Mouse (Mus musculus) small intestine, adult 2 months (tissue): ENCODE results near the gene Eno1. TPM values are rescaled to one million over a fixed set of nuclear protein-coding genes. Genes with fewer than 3 reads are reported as not detected.
"Not testable (repeated sequence)": the region's sequence is repeated elsewhere in the genome, so short reads cannot be mapped to it uniquely, and the experiment has no call there.

ENCODE experiments used
- H3K27ac ChIP-seq: fragments of 200-500 bp; 2 replicates; pipeline ENCODE4 v1.5.1; 2012; ENCODE audit warnings: low read depth, low read length, control low read depth, inconsistent platforms; ENCODE audit not compliant: insufficient read depth
- H3K27me3 ChIP-seq: fragments of 200-500 bp; 2 replicates; pipeline ENCODE4 v1.6.1; 2012; ENCODE audit warnings: mild to moderate bottlenecking, moderate library complexity, low read length, inconsistent platforms; ENCODE audit not compliant: control insufficient read depth, insufficient read depth
- H3K36me3 ChIP-seq: fragments of 200-500 bp; 2 replicates; pipeline ENCODE4 v1.6.1; 2012; ENCODE audit warnings: mild to moderate bottlenecking, low read length, control low read depth, inconsistent platforms; ENCODE audit not compliant: control insufficient read depth, insufficient read depth
- H3K4me1 ChIP-seq: fragments of 200-500 bp; 2 replicates; pipeline ENCODE4 v1.6.1; 2012; ENCODE audit warnings: low read length, inconsistent platforms, mixed read lengths; ENCODE audit not compliant: control insufficient read depth, insufficient read depth, insufficient read length
- H3K4me3 ChIP-seq: fragments of 200-500 bp; 2 replicates; pipeline ENCODE4 v1.5.1; 2012; ENCODE audit warnings: low read depth, mild to moderate bottlenecking, control low read depth, inconsistent platforms, low read length, moderate library complexity
- CTCF ChIP-seq: fragments of 200-500 bp; IDR thresholded peaks from 2 replicates; pipeline ENCODE4 v1.5.1; 2012; ENCODE audit warnings: low read depth, mild to moderate bottlenecking, control low read depth, inconsistent platforms, low read length, moderate library complexity, mixed read lengths; ENCODE audit not compliant: insufficient replicate concordance, insufficient read length; ENCODE audit errors: extremely low read depth
- POLR2A ChIP-seq: fragments of 200-500 bp; IDR thresholded peaks from 2 replicates; pipeline ENCODE4 v1.6.1; 2012; ENCODE audit warnings: low read depth, mild to moderate bottlenecking, control low read depth, inconsistent platforms, low read length, moderate library complexity
- WGBS: fragments of 180-500 bp; shearing (Covaris S2); methylation state at CpG from one replicate; pipeline ENCODE4 v1.1.7; 2018; 5-methylcytosine and 5-hydroxymethylcytosine counted together
- polyA plus RNA-seq: library from polyadenylated mRNA; depleted of rRNA; stranded (reverse); fragments of >200 nt; gene quantifications from 2 replicates; pipeline ENCODE4 v1.2.3, GENCODE M21; 2012

Eno1 gene
- polyA plus RNA-seq, 1 experiment: 498 TPM

- Histone ChIP-seq H3K36me3 (no peaks in the 10 kb centered on the region), H3K27me3 (no peaks in the 10 kb centered on the region), H3K4me1 (peaks cover 2% of the 10 kb centered on the region; the same call in 1 of the 2 replicates), H3K27ac (no peak overlapping the region), H3K4me3 (no peak overlapping the region)
- 57% methylated on average over 7 of the region's 7 CpGs for WGBS
- TF ChIP-seq CTCF: peak; percentile 58; the same call in 1 of the 2 replicates
- no peak for TF ChIP-seq POLR2A
These were observed 28.4 kb downstream of the Eno1 start for GRCm38 (mm10) chr4:150264903-150265302.

DNA sequence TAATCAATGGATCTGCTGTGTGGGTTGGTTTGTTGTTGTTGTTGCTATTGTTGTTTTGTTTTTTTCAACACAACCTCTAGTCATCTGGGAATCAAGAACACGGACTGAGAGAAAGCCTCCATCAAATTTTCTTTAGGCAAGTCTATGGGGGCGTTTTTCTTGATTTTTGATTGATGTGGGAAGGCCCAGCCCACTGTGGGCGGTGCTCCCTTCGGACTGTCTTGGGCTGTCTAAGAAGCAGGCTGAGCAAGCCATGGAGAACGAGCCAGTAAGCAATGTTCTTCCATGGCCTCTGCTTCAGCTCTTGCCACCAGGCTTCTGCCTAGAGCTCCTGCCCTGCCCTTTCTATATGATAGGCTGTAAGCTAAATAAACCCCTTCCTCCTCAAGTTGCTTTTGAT is 28.9 kb downstream of the Eno1 start:
- Histone ChIP-seq H3K4me3 (no peak overlapping the region), H3K4me1 (peaks cover 2% of the 10 kb centered on the region; the same call in 1 of the 2 replicates), H3K27me3 (no peaks in the 10 kb centered on the region), H3K27ac (no peak overlapping the region), H3K36me3 (no peaks in the 10 kb centered on the region)
- WGBS: 58% methylated on average over 5 of the region's 5 CpGs
- no peak for TF ChIP-seq POLR2A
- TF ChIP-seq CTCF: no peak

DNA sequence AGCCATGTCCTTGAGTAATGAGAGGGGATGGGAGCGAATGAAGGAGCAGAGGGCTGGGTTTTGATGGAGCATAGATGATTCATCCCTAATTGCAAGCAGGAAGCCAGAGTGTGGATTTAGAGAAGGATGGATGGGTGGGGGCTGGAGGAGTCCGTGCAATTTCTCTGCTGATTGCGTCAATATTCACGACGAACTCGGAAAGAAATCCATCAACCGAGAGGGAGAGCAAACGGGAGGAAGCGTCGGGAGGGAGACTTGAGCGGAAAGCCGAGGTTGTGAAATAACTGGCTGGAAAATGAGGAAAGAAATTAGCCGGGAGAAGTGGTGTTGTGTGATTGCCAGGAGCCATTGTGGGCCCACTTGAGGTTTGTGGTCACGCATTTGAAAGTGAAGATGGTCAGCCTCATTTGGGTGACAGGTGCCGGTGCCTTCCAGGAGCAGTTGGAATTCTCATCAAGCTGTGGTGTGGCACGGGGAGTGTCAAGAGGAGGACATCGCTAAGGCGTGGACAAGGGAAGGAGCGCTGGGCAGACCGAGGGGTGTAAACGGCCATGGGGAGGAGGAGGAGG is 30.2 kb downstream of the Eno1 start:
- H3K4me1 ChIP-seq: peaks cover 2% of the 10 kb centered on the region; the same call in 1 of the 2 replicates
- 49% methylated on average over 21 of the region's 21 CpGs for WGBS
- H3K27ac ChIP-seq: no peak overlapping the region
- no peak for TF ChIP-seq POLR2A
- TF ChIP-seq CTCF: no peak
- no peaks in the 10 kb centered on the region for H3K36me3 ChIP-seq
- H3K4me3 ChIP-seq: no peak overlapping the region
- H3K27me3 ChIP-seq: no peaks in the 10 kb centered on the region

DNA sequence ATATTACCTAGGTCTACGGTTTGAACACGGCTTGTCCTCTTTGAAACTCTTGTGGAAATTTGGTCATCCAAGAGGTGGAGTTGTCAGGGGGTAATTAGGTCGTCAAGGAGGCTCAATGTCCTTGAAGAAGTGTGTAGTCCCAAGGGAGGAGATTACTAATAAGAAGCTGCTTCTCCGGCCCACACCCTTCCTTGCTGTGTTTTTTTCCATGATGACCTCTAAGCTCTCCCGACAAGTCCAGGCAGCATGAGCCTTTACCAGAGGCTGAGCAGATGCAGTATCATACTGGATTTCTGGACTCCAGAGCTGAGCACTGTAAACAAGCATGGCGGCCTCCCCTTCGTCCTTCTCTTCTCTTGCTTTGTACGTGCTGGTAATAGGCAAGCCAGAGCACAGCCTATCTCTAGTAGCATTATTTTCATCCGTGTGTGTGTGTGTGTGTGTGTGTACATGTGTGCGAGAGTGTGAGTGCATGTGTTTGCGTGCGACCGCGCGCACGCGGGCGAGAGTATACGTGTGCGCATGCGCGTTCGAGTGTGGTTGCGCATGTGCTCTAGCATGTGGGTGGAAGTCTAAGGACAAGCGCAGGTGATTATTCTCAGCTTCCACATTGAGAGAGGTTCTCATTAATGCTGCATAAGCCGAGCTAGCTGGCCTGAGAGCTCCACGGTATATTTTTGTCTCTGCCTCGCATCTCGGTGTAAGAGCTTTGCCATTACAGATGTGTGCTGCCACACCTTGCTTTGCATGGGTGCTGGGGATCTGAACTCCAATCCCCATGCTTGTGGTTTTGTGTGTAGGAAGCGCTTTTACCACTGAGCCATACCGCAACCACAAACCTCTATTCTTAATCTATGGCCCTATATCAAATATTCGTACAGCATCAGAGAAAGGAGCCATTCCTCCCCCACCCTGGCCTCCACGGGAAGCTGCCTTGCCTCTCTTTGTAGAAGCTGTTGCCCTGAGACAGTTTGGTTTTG is 32.4 kb downstream of the Eno1 start:
- no peak overlapping the region for H3K4me3 ChIP-seq
- 87% methylated on average over 33 of the region's 33 CpGs for WGBS
- no peaks in the 10 kb centered on the region for H3K36me3 ChIP-seq
- H3K27me3 ChIP-seq: no peaks in the 10 kb centered on the region
- no peak overlapping the region for H3K27ac ChIP-seq
- peaks cover 9% of the 10 kb centered on the region; the same call in 1 of the 2 replicates for H3K4me1 ChIP-seq
- no peak for TF ChIP-seq POLR2A
- no peak for TF ChIP-seq CTCF

DNA sequence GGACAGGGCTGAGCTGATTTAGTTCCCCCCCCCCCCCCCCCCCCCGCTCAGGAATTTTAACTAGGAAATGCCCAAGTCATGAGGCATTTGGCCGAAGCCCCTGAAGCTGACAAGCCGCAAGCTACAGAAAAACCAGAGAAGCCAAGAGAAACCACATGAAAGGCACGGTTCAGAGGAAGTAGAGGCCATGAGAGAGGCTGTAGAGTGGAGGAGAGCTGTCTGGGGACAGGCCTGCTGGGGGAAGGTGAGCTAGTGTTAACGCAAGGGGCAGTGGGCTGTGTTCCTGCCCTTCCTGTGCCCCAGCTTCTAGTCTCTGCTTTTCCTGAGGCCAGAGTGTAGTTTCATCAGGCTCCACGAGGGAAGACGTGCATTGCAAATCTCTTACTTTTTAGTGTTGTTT is 33.2 kb downstream of the Eno1 start:
- 48% methylated on average over 7 of the region's 7 CpGs for WGBS
- no peak for TF ChIP-seq POLR2A
- TF ChIP-seq CTCF: no peak
- peaks cover 9% of the 10 kb centered on the region; the same call in 1 of the 2 replicates for H3K4me1 ChIP-seq
- H3K27me3 ChIP-seq: no peaks in the 10 kb centered on the region
- H3K4me3 ChIP-seq: no peak overlapping the region
- H3K27ac ChIP-seq: no peak overlapping the region
- H3K36me3 ChIP-seq: no peaks in the 10 kb centered on the region

GRCm38 (mm10) chr4:150270718-150271117 is 34.2 kb downstream of the Eno1 start:
- not testable (repeated sequence) for H3K27ac ChIP-seq, H3K4me3 ChIP-seq, H3K4me1 ChIP-seq, H3K27me3 ChIP-seq, H3K36me3 ChIP-seq
- WGBS: 58% methylated on average over 4 of the region's 4 CpGs

DNA sequence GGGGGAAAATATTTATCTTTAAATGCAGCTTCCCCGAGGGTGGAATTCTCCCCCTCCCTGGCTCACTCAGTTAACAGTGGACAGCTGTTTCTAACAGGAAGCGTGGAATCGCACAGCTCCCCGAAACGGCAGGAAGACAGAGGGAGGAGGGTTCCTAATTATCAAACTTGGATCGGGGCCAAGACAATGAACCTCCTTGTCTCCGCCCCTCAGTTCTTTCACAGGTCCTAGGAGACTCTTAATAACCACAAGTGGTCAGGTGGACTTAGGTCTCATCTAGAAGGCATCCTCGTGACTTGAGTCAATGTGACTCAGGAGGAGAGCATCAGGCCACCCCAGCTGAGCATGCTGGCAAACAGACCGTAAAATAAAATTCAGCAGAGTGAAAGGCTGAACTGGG is 36.2 kb downstream of the Eno1 start:
- H3K4me3 ChIP-seq: no peak overlapping the region
- H3K27me3 ChIP-seq: no peaks in the 10 kb centered on the region
- peak overlapping the region; percentile 14; the same call in 1 of the 2 replicates for H3K27ac ChIP-seq
- TF ChIP-seq POLR2A (no peak), CTCF (no peak)
- H3K36me3 ChIP-seq: no peaks in the 10 kb centered on the region
- WGBS: 3% methylated on average over 9 of the region's 9 CpGs
- H3K4me1 ChIP-seq: peaks cover 9% of the 10 kb centered on the region; the same call in 1 of the 2 replicates
